In genomic region chr3:90589390-90589789, GRCm38 (mm10) we compare ENCODE assay signal across 16 mouse cellular contexts. TPM values are rescaled to one million over a fixed set of nuclear protein-coding genes. Genes with fewer than 3 reads are reported as not detected.
DNase-seq lines count a peak whose midpoint lies in the region; ATAC-seq and TF ChIP-seq lines count a peak whose summit lies in the region.
"Had no signal": no experiment of that assay in that cellular context is flagged by ENCODE, and none has a peak within 500 bp of the region (broad histone marks: within the 10 kb centered on the region; RNA-seq: fewer than 3 reads in every experiment).

No protein-coding gene starts in this region.

- no peak for TF ChIP-seq CTCF in stomach, postnatal 0 days (IDR thresholded peaks at IDR 0.05; ENCODE audit: low read depth)

- H3K4me3 ChIP-seq in heart, embryonic 16.5 days (ENCODE audit: low read length) = no peak overlapping the region
- H3K4me3 ChIP-seq in stomach, postnatal 0 days (ENCODE audit: low read depth, low read length) = no peak overlapping the region
- H3K4me3 ChIP-seq: forebrain, embryonic 10.5 days; hindbrain, embryonic 10.5 days; limb, embryonic 12.5 days had no signal

- H3K36me3 ChIP-seq in heart, embryonic 16.5 days (ENCODE audit: control insufficient read depth, insufficient read depth) = no peaks in the 10 kb centered on the region
- no peaks in the 10 kb centered on the region for H3K36me3 ChIP-seq in stomach, postnatal 0 days (ENCODE audit: control insufficient read depth, insufficient read depth, low read length)
- H3K36me3 ChIP-seq: forebrain, embryonic 10.5 days; hindbrain, embryonic 10.5 days; limb, embryonic 12.5 days had no signal

- peaks cover 9% of the 10 kb centered on the region; the same call in 1 of the 2 replicates for H3K4me1 ChIP-seq in heart, embryonic 16.5 days (ENCODE audit: control insufficient read depth, insufficient read depth, low read length)
- peaks cover 5% of the 10 kb centered on the region for H3K4me1 ChIP-seq in stomach, postnatal 0 days (replicated peaks; ENCODE audit: control insufficient read depth, insufficient read depth)

- 0 out of 2 replicates have a peak, but pooled peaks have one; percentile 30 for ATAC-seq in heart, embryonic 16.5 days (replicated peaks; ENCODE audit: extremely low read depth, insufficient read depth, low FRiP score)
- ATAC-seq in inflammation-experienced regulatory T-cells, adult 6 months = peak; percentile 62
- ATAC-seq in stomach, postnatal 0 days (ENCODE audit: low FRiP score, low TSS enrichment) = no peak

- H3K9me3 ChIP-seq in heart, embryonic 16.5 days (replicated peaks; ENCODE audit: control insufficient read depth, low read length) = 0 out of 2 replicates have a peak, but pooled peaks cover 3% of the 10 kb centered on the region
- no peaks in the 10 kb centered on the region for H3K9me3 ChIP-seq in stomach, postnatal 0 days (ENCODE audit: control insufficient read depth, low read length)
- H3K9me3 ChIP-seq: forebrain, embryonic 10.5 days; hindbrain, embryonic 10.5 days had no signal

- H3K27ac ChIP-seq in heart, embryonic 16.5 days (ENCODE audit: low read length) = no peak overlapping the region
- H3K27ac ChIP-seq in stomach, postnatal 0 days (replicated peaks) = peak overlapping the region; percentile 77
- H3K27ac ChIP-seq: forebrain, embryonic 10.5 days; hindbrain, embryonic 10.5 days; limb, embryonic 12.5 days had no signal

- no peak overlapping the region for H3K4me2 ChIP-seq in heart, embryonic 16.5 days (ENCODE audit: low read depth, low read length)
- no peak overlapping the region for H3K4me2 ChIP-seq in stomach, postnatal 0 days (replicated peaks; ENCODE audit: low read depth)
- H3K4me2 ChIP-seq: limb, embryonic 12.5 days had no signal

- no peaks in the 10 kb centered on the region for H3K27me3 ChIP-seq in heart, embryonic 16.5 days (ENCODE audit: control insufficient read depth, insufficient read depth, low read length)
- no peaks in the 10 kb centered on the region for H3K27me3 ChIP-seq in stomach, postnatal 0 days (ENCODE audit: control insufficient read depth, insufficient read depth, low read length)
- H3K27me3 ChIP-seq: CH12.LX; limb, embryonic 12.5 days had no signal

- no peak for TF ChIP-seq EP300 in stomach, postnatal 0 days (optimal IDR thresholded peaks at IDR 0.05)

- no peak overlapping the region for H3K9ac ChIP-seq in heart, embryonic 16.5 days (ENCODE audit: low read length)
- no peak overlapping the region for H3K9ac ChIP-seq in stomach, postnatal 0 days (ENCODE audit: low read length)
- H3K9ac ChIP-seq: limb, embryonic 12.5 days had no signal

- DNase-seq in heart, adult 18-20 months = no peak
- peak; percentile 72 for DNase-seq in CD4-positive, CD25-positive, alpha-beta regulatory T cell, adult 2 months (ENCODE audit: low read depth, low spot score)
- DNase-seq in stomach, postnatal 0 days (ENCODE audit: low spot score) = no peak
- no peak for DNase-seq in right cerebral cortex, postnatal 4 days
- no peak for DNase-seq in yolk sac, embryonic 10.5 days (ENCODE audit: low spot score)
- no peak for DNase-seq in cerebellum, postnatal 25 days
- DNase-seq: lung, postnatal 36 days had no signal

- 76% methylated on average over 6 of the region's 6 CpGs for WGBS in heart, embryonic 16.5 days
- WGBS in stomach, postnatal 0 days = 69% methylated on average over 6 of the region's 6 CpGs

RNA-seq across cellular contexts. Expression of gene S100a2, which starts 0.7 kb away (rescaled TPM):
- not detected in 2 replicates for polyA plus RNA-seq in heart, embryonic 16.5 days (2015; fragmentation: Nextera tagmentation; extraction: Ambion mirVana)
- not detected for total RNA-seq in heart, adult 18-20 months (2021)
- polyA plus RNA-seq in inflammation-experienced regulatory T-cells, adult 6 months (2017; shearing (Covaris generic)) = 1 to 10 TPM in 1 of 3 experiments, not detected in 2; 2.6 TPM
- polyA plus RNA-seq in stomach, postnatal 0 days (2015; fragmentation: Nextera tagmentation; extraction: Ambion mirVana) = 0.65 and 1.2 TPM in 2 replicates
- total RNA-seq: CH12.LX; gastrocnemius, postnatal 4 days; layer of hippocampus, adult 8-10 months had no signal
- polyA plus RNA-seq: forebrain, embryonic 10.5 days; hindbrain, embryonic 10.5 days; limb, embryonic 12.5 days; neural tube, embryonic 11.5 days had no signal

RNA-seq across cellular contexts. Expression of gene Gm42674, which starts 12.3 kb away (rescaled TPM):
- not detected in 2 replicates for polyA plus RNA-seq in heart, embryonic 16.5 days (2015; fragmentation: Nextera tagmentation; extraction: Ambion mirVana)
- not detected for total RNA-seq in heart, adult 18-20 months (2021)
- not detected for polyA plus RNA-seq in inflammation-experienced regulatory T-cells, adult 6 months (2017; shearing (Covaris generic))
- polyA plus RNA-seq in stomach, postnatal 0 days (2015; fragmentation: Nextera tagmentation; extraction: Ambion mirVana) = not detected in 2 replicates
- total RNA-seq: CH12.LX; gastrocnemius, postnatal 4 days; layer of hippocampus, adult 8-10 months had no signal
- polyA plus RNA-seq: forebrain, embryonic 10.5 days; hindbrain, embryonic 10.5 days; limb, embryonic 12.5 days; neural tube, embryonic 11.5 days had no signal

RNA-seq across cellular contexts. Expression of gene S100a4, which starts 14.2 kb away (rescaled TPM):
- polyA plus RNA-seq in heart, embryonic 16.5 days (2015; fragmentation: Nextera tagmentation; extraction: Ambion mirVana) = 5.8 and 11.8 TPM in 2 replicates
- total RNA-seq in heart, adult 18-20 months (2021) = 10 to 100 TPM; 12.5 to 14.1 TPM
- 100 to 1,000 TPM in 1 of 3 experiments, 10 to 100 TPM in 2; 65.2 to 589 (median 72.0) TPM for polyA plus RNA-seq in inflammation-experienced regulatory T-cells, adult 6 months (2017; shearing (Covaris generic))
- 12.1 and 17.4 TPM in 2 replicates for polyA plus RNA-seq in stomach, postnatal 0 days (2015; fragmentation: Nextera tagmentation; extraction: Ambion mirVana)
- polyA plus RNA-seq: forebrain, embryonic 10.5 days; hindbrain, embryonic 10.5 days; neural tube, embryonic 11.5 days had no signal

RNA-seq across cellular contexts. Expression of gene S100a5, which starts 18.9 kb away (rescaled TPM):
- not detected in 2 replicates for polyA plus RNA-seq in heart, embryonic 16.5 days (2015; fragmentation: Nextera tagmentation; extraction: Ambion mirVana)
- total RNA-seq in heart, adult 18-20 months (2021) = not detected
- not detected for polyA plus RNA-seq in inflammation-experienced regulatory T-cells, adult 6 months (2017; shearing (Covaris generic))
- 9.6 and 10.5 TPM in 2 replicates for polyA plus RNA-seq in stomach, postnatal 0 days (2015; fragmentation: Nextera tagmentation; extraction: Ambion mirVana)
- total RNA-seq: CH12.LX; gastrocnemius, postnatal 4 days; layer of hippocampus, adult 8-10 months had no signal
- polyA plus RNA-seq: forebrain, embryonic 10.5 days; hindbrain, embryonic 10.5 days; limb, embryonic 12.5 days; neural tube, embryonic 11.5 days had no signal

RNA-seq across cellular contexts. Expression of gene S100a6, which starts 23.3 kb away (rescaled TPM):
- 56.9 and 61.6 TPM in 2 replicates for polyA plus RNA-seq in heart, embryonic 16.5 days (2015; fragmentation: Nextera tagmentation; extraction: Ambion mirVana)
- 10 to 100 TPM; 76.5 to 79.4 TPM for total RNA-seq in heart, adult 18-20 months (2021)
- polyA plus RNA-seq in inflammation-experienced regulatory T-cells, adult 6 months (2017; shearing (Covaris generic)) = 1,000 to 10,000 TPM in 1 of 3 experiments, 100 to 1,000 TPM in 2; 212 to 1,342 (median 247) TPM
- 3,650 and 3,685 TPM in 2 replicates for polyA plus RNA-seq in stomach, postnatal 0 days (2015; fragmentation: Nextera tagmentation; extraction: Ambion mirVana)
- total RNA-seq: CH12.LX had no signal
